Comparison of ENCODE assay signal across 9 mouse cellular contexts in the genomic region with DNA sequence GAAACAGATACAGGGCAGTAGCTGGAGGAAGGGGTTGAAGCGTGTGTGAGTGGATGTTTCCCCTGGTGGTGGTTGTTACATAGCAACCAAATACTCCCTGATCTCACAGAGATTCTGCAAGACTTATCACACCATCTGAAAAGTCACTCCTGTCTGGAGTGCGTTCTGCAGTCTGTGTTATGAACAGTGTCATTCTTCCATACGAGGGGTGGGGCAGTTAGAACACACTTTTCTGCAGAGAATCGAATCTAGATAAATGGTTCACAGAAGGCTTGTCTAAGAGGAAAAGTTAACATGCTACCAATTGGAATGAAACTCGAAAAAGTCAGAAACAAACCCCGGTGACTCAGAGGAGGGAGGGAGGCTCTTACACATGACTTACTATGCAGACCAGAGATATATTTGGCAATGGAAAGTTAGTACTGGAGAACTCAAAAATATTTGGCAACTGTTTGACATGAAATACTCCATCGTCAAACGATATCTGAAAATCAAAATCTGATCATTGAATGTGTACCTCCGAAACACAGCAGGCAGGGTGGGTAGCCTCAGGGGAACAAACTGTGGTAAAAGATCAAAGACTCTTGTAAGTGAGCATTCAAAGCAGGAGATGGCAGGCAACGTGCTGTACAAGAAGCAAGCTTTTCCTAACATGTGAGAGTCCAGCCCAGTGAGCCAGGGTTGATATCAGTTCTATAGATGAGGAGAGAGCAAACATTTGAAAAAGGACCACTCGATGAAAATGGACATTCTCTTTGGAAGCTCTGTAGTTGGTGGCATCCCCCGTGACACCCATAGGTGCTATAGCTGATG. TPM values are rescaled to one million over a fixed set of nuclear protein-coding genes. Genes with fewer than 3 reads are reported as not detected.
DNase-seq lines count a peak whose midpoint lies in the region; ATAC-seq and TF ChIP-seq lines count a peak whose summit lies in the region.
"Had no signal": no experiment of that assay in that cellular context is flagged by ENCODE, and none has a peak within 500 bp of the region (broad histone marks: within the 10 kb centered on the region; RNA-seq: fewer than 3 reads in every experiment).

No protein-coding gene starts in this region.

- H3K4me1 ChIP-seq in spleen, adult 2 months (ENCODE audit: control insufficient read depth, insufficient read depth, insufficient read length): peaks cover 25% of the 10 kb centered on the region; the same call in 1 of the 2 replicates
- peaks cover 30% of the 10 kb centered on the region for H3K4me1 ChIP-seq in limb, embryonic 14.5 days (ENCODE audit: control insufficient read depth, insufficient read depth, low read length)
- peaks cover 30% of the 10 kb centered on the region for H3K4me1 ChIP-seq in kidney, embryonic 15.5 days

- H3K4me3 ChIP-seq in spleen, adult 2 months (ENCODE audit: extremely low read depth, insufficient read depth, insufficient read length): 0 out of 2 replicates have a peak overlapping the region, but pooled peaks have one; percentile 10
- H3K4me3 ChIP-seq in limb, embryonic 14.5 days (replicated peaks; ENCODE audit: low read length): no peak overlapping the region
- H3K4me3 ChIP-seq in kidney, embryonic 15.5 days (replicated peaks): no peak overlapping the region
- H3K4me3 ChIP-seq: erythroblast, embryonic 14.5 days had no signal

- no peaks in the 10 kb centered on the region for H3K9me3 ChIP-seq in limb, embryonic 14.5 days (ENCODE audit: control insufficient read depth, low read length)
- no peaks in the 10 kb centered on the region for H3K9me3 ChIP-seq in kidney, embryonic 15.5 days (replicated peaks)

- no peak overlapping the region for H3K9ac ChIP-seq in limb, embryonic 14.5 days (ENCODE audit: low read depth, low read length, severe bottlenecking)
- H3K9ac ChIP-seq in kidney, embryonic 15.5 days: no peak overlapping the region

- WGBS in spleen, adult 2 months: 40% methylated on average over 12 of the region's 12 CpGs
- 53% methylated on average over 12 of the region's 12 CpGs for WGBS in limb, embryonic 14.5 days
- 62% methylated on average over 12 of the region's 12 CpGs for WGBS in kidney, embryonic 15.5 days

- TF ChIP-seq CTCF in spleen, adult 2 months (IDR thresholded peaks at IDR 0.05; ENCODE audit: extremely low read depth, insufficient read depth, insufficient read length, insufficient replicate concordance): no peak

- no peaks in the 10 kb centered on the region for H3K36me3 ChIP-seq in spleen, adult 2 months (ENCODE audit: control insufficient read depth, insufficient read depth, low read length)
- H3K36me3 ChIP-seq in limb, embryonic 14.5 days (ENCODE audit: control insufficient read depth, insufficient read depth, low read length): no peaks in the 10 kb centered on the region
- H3K36me3 ChIP-seq in kidney, embryonic 15.5 days: no peaks in the 10 kb centered on the region

- peak overlapping the region; percentile 74 for H3K27ac ChIP-seq in spleen, adult 2 months (ENCODE audit: insufficient read depth, low read length)
- no peak overlapping the region for H3K27ac ChIP-seq in limb, embryonic 14.5 days (replicated peaks; ENCODE audit: low read depth, low read length)
- H3K27ac ChIP-seq in kidney, embryonic 15.5 days: no peak overlapping the region

- DNase-seq in frontal cortex, postnatal 10 days (ENCODE audit: low spot score in 2 of 2): no peak
- DNase-seq in spleen, adult 2 months (ENCODE audit: low read depth in 1 of 2, low spot score in 2 of 2): no peak
- no peak for DNase-seq in spleen, postnatal 14 days (ENCODE audit: low spot score in 2 of 2)
- DNase-seq in limb, embryonic 14.5 days (ENCODE audit: low spot score): peak; percentile 19
- peak; percentile 48 to 55 for DNase-seq in thymus, postnatal 36 days
- no peak for DNase-seq in adrenal gland, adult 8-10 months

- peak; percentile 50; the same call in 1 of the 2 replicates for ATAC-seq in frontal cortex, adult (ENCODE audit: low TSS enrichment)
- ATAC-seq in limb, embryonic 14.5 days (ENCODE audit: low FRiP score, low read depth): no peak; the same call in 1 of the 2 replicates
- ATAC-seq in kidney, embryonic 15.5 days (replicated peaks; ENCODE audit: low FRiP score): no peak

- TF ChIP-seq POLR2A in spleen, adult 2 months (IDR thresholded peaks at IDR 0.05; ENCODE audit: low read depth, low read length): no peak
- TF ChIP-seq POLR2A in limb, embryonic 14.5 days (IDR thresholded peaks at IDR 0.05; ENCODE audit: borderline replicate concordance, extremely low read depth, insufficient read depth, insufficient read length): no peak

- no peak overlapping the region for H3K4me2 ChIP-seq in limb, embryonic 14.5 days (replicated peaks; ENCODE audit: low read depth, low read length, severe bottlenecking)
- H3K4me2 ChIP-seq in kidney, embryonic 15.5 days: no peak overlapping the region

- H3K27me3 ChIP-seq in spleen, adult 2 months (ENCODE audit: control insufficient read depth, insufficient read depth, low read length): no peaks in the 10 kb centered on the region
- no peaks in the 10 kb centered on the region for H3K27me3 ChIP-seq in limb, embryonic 14.5 days (ENCODE audit: control insufficient read depth, insufficient read depth, low read length)
- H3K27me3 ChIP-seq in kidney, embryonic 15.5 days: no peaks in the 10 kb centered on the region

RNA-seq across cellular contexts. Expression of gene Ets2, which starts 47.6 kb away (rescaled TPM):
- 31.8 and 40.7 TPM in 2 replicates for polyA plus RNA-seq in spleen, adult 2 months (2012; rRNA removed)
- polyA plus RNA-seq in limb, embryonic 14.5 days (2012; rRNA removed): 86.2 and 115 TPM in 2 replicates
- 80.4 and 93.3 TPM in 2 replicates for polyA plus RNA-seq in limb, embryonic 14.5 days (2014; fragmentation: Nextera tagmentation; extraction: Ambion mirVana)
- polyA plus RNA-seq in kidney, embryonic 15.5 days (2015; fragmentation: Nextera tagmentation; extraction: Ambion mirVana): 62.1 and 63.1 TPM in 2 replicates
- 10 to 100 TPM; 44.7 to 78.5 (median 58.4) TPM for total RNA-seq in adrenal gland, adult 8-10 months (2022)

Comparison
In these comparisons a context has a peak if more than half of its experiments do, and no peak if none do; other contexts are left out.
1. DNase-seq: peak in limb, embryonic 14.5 days (single experiment) and thymus, postnatal 36 days (2 of 2); none in frontal cortex, postnatal 10 days (0 of 2), spleen, adult 2 months (0 of 2), spleen, postnatal 14 days (0 of 2) and adrenal gland, adult 8-10 months (single experiment).